13 mouse cellular contexts compared by ENCODE assay signal in genomic region chr10:44299165-44299564, GRCm38 (mm10).
"Had no signal": no experiment of that assay in that cellular context is flagged by ENCODE, and none has a peak within 500 bp of the region (broad histone marks: within the 10 kb centered on the region; RNA-seq: fewer than 3 reads in every experiment).

No protein-coding gene starts in this region.

- DNase-seq: kidney, adult 2 months; kidney, postnatal 25 days; midbrain, embryonic 14.5 days; thymus, adult 2 months; thymus, postnatal 25 days had no signal

- H3K4me3 ChIP-seq: left cerebral cortex, adult 2 months; limb, embryonic 15.5 days; liver, embryonic 12.5 days; midbrain, embryonic 10.5 days; myocyte; neural tube, embryonic 15.5 days; stomach, embryonic 15.5 days had no signal

- H3K4me2 ChIP-seq: limb, embryonic 15.5 days; liver, embryonic 12.5 days; neural tube, embryonic 15.5 days; stomach, embryonic 15.5 days had no signal

- H3K27ac ChIP-seq: left cerebral cortex, adult 2 months; limb, embryonic 15.5 days; liver, embryonic 12.5 days; midbrain, embryonic 10.5 days; neural tube, embryonic 15.5 days; stomach, embryonic 15.5 days had no signal

- H3K9me3 ChIP-seq: limb, embryonic 15.5 days; liver, embryonic 12.5 days; midbrain, embryonic 10.5 days; neural tube, embryonic 15.5 days; stomach, embryonic 15.5 days had no signal

- ATAC-seq: intestine, embryonic 16.5 days; liver, embryonic 12.5 days had no signal

- H3K27me3 ChIP-seq: limb, embryonic 15.5 days; liver, embryonic 12.5 days; neural tube, embryonic 15.5 days; stomach, embryonic 15.5 days had no signal

- H3K4me1 ChIP-seq: limb, embryonic 15.5 days; liver, embryonic 12.5 days; midbrain, embryonic 10.5 days; neural tube, embryonic 15.5 days; stomach, embryonic 15.5 days had no signal

- H3K9ac ChIP-seq: limb, embryonic 15.5 days; liver, embryonic 12.5 days; neural tube, embryonic 15.5 days; stomach, embryonic 15.5 days had no signal
